Mouse (Mus musculus): ENCODE data around the gene Fam126b. TPM values are rescaled to one million over a fixed set of nuclear protein-coding genes. Genes with fewer than 3 reads are reported as not detected.
A peak's percentile ranks its signal among the peaks of the same experiment; 100 is the strongest.

The Fam126b gene
- polyA plus RNA-seq, 1 experiment from 2014 or later: 7.5 TPM

GRCm38 (mm10) chr1:58603738-58604137 lies 17.6 kb upstream of the Fam126b start:
- TF ChIP-seq CTCF (IDR thresholded peaks at IDR 0.05; ENCODE audit: low read depth): no peak
- peak; percentile 24 for DNase-seq (ENCODE audit: low spot score)
- H3K4me3 ChIP-seq (replicated peaks; ENCODE audit: low read depth, low read length): no peak overlapping the region
- H3K4me2 ChIP-seq (ENCODE audit: low read length): no peak overlapping the region
- 59% methylated on average over 4 of the region's 4 CpGs for WGBS
- no peak overlapping the region for H3K27ac ChIP-seq
- no peaks in the 10 kb centered on the region for H3K4me1 ChIP-seq (replicated peaks; ENCODE audit: insufficient read depth, low read length)
- H3K36me3 ChIP-seq (ENCODE audit: insufficient read depth, low read length): no peaks in the 10 kb centered on the region
- H3K9me3 ChIP-seq (replicated peaks; ENCODE audit: low read length): no peaks in the 10 kb centered on the region
- H3K27me3 ChIP-seq (ENCODE audit: insufficient read depth, low read length): no peaks in the 10 kb centered on the region
- no peak for ATAC-seq (replicated peaks; ENCODE audit: low FRiP score, low read depth)
- H3K9ac ChIP-seq (ENCODE audit: low read depth, low read length): no peak overlapping the region

DNA sequence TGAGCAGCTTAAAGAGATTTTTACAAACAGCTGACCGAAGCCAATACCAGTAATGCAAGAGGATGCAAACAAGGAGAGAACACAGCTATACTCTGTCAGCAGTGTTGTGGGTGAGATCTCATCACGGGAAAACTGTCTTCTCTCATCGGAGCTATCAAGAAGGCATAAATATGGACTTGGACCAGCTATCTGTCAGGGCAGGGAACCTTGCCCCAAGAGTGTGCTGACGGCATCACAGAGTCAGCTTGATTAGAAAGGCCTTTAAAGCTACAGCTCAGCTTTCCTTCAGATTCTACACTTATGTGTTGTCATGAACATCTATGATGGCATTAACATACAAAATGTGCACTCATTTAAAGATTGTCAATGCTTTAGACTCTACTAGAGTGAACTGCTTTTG lies 16.6 kb upstream of the Fam126b start:
- Histone ChIP-seq H3K9ac (ENCODE audit: low read depth, low read length) (no peak overlapping the region), H3K4me2 (ENCODE audit: low read length) (no peak overlapping the region), H3K4me1 (replicated peaks; ENCODE audit: insufficient read depth, low read length) (no peaks in the 10 kb centered on the region), H3K27ac (no peak overlapping the region), H3K4me3 (replicated peaks; ENCODE audit: low read depth, low read length) (no peak overlapping the region), H3K27me3 (ENCODE audit: insufficient read depth, low read length) (no peaks in the 10 kb centered on the region), H3K9me3 (replicated peaks; ENCODE audit: low read length) (no peaks in the 10 kb centered on the region), H3K36me3 (ENCODE audit: insufficient read depth, low read length) (no peaks in the 10 kb centered on the region)
- DNase-seq (ENCODE audit: low spot score): no peak
- ATAC-seq (replicated peaks; ENCODE audit: low FRiP score, low read depth): no peak
- TF ChIP-seq CTCF (IDR thresholded peaks at IDR 0.05; ENCODE audit: low read depth): no peak
- 79% methylated on average over 4 of the region's 4 CpGs for WGBS

GRCm38 (mm10) chr1:58587491-58587890 lies 1.4 kb upstream of the Fam126b start:
- peak overlapping the region; percentile 91; the same call in 1 of the 2 replicates for H3K4me2 ChIP-seq (ENCODE audit: low read length)
- no peak for TF ChIP-seq CTCF (IDR thresholded peaks at IDR 0.05; ENCODE audit: low read depth)
- peaks cover 3% of the 10 kb centered on the region; the same call in 1 of the 2 replicates for H3K36me3 ChIP-seq (ENCODE audit: insufficient read depth, low read length)
- DNase-seq (ENCODE audit: low spot score) (no peak), ATAC-seq (replicated peaks; ENCODE audit: low FRiP score, low read depth) (no peak)
- H3K9me3 ChIP-seq (replicated peaks; ENCODE audit: low read length): no peaks in the 10 kb centered on the region
- no peaks in the 10 kb centered on the region for H3K27me3 ChIP-seq (ENCODE audit: insufficient read depth, low read length)
- H3K4me1 ChIP-seq (replicated peaks; ENCODE audit: insufficient read depth, low read length): peaks cover 11% of the 10 kb centered on the region; the same call in 1 of the 2 replicates
- H3K4me3 ChIP-seq (replicated peaks; ENCODE audit: low read depth, low read length): 0 out of 2 replicates have a peak overlapping the region, but pooled peaks have one; percentile 53
- H3K9ac ChIP-seq (ENCODE audit: low read depth, low read length): no peak overlapping the region
- H3K27ac ChIP-seq: no peak overlapping the region
- WGBS: 72% methylated on average over 1 of the region's 1 CpGs

DNA sequence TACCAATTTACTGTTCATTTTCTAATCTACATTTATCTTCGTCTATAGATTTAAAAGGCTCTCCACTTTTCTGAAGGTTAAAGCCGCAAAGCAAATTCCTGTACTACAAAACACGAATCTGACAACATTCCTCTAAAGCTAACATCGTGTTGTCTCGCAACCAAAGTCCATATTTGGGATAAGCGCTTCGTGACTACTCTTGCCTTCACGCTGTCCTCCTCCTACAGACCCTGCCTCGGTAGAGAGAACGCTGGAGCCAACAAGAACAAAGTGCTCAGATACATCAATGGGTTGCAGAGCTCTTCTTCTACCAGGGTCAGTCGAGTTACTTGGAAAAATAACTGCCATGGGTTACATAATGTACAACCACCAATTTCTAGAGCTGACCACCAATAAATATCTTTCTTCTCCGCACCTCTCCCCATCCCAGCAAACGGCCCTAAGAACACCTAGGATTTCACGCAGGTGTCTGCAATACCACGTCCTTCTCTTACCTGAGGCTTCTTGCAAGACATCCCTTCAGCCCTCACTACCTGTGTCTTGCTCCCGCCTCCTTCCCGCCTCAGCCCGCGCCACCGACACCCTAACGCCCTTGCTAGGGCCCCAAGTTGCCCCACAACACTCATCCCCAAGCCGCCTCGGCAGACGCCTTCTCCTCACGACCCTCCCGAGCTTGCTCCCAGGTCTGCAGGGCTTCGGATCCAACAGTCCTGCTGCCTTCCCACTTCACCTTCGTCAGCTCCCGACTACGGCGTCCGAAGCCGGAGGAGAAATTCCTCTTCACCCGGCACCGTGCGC lies 551 bp downstream of the Fam126b start:
- H3K27ac ChIP-seq: peak overlapping the region; percentile 80; the same call in 1 of the 2 replicates
- ATAC-seq (replicated peaks; ENCODE audit: low FRiP score, low read depth): peak; percentile 76
- peaks cover 11% of the 10 kb centered on the region; the same call in 1 of the 2 replicates for H3K4me1 ChIP-seq (replicated peaks; ENCODE audit: insufficient read depth, low read length)
- DNase-seq (ENCODE audit: low spot score): peak; percentile 7
- TF ChIP-seq CTCF (IDR thresholded peaks at IDR 0.05; ENCODE audit: low read depth): no peak
- peak overlapping the region; percentile 86 for H3K9ac ChIP-seq (ENCODE audit: low read depth, low read length)
- no peaks in the 10 kb centered on the region for H3K27me3 ChIP-seq (ENCODE audit: insufficient read depth, low read length)
- H3K36me3 ChIP-seq (ENCODE audit: insufficient read depth, low read length): no peaks in the 10 kb centered on the region
- WGBS: 4% methylated on average over 35 of the region's 36 CpGs
- H3K4me2 ChIP-seq (ENCODE audit: low read length): peak overlapping the region; percentile 91
- peak overlapping the region; percentile 53 for H3K4me3 ChIP-seq (replicated peaks; ENCODE audit: low read depth, low read length)
- H3K9me3 ChIP-seq (replicated peaks; ENCODE audit: low read length): no peaks in the 10 kb centered on the region

GRCm38 (mm10) chr1:58584271-58584670 lies 1.9 kb downstream of the Fam126b start:
- DNase-seq (ENCODE audit: low spot score) (peak; percentile 33), ATAC-seq (replicated peaks; ENCODE audit: low FRiP score, low read depth) (no peak)
- no peak overlapping the region for H3K4me3 ChIP-seq (replicated peaks; ENCODE audit: low read depth, low read length)
- H3K4me1 ChIP-seq (replicated peaks; ENCODE audit: insufficient read depth, low read length): peaks cover 11% of the 10 kb centered on the region; the same call in 1 of the 2 replicates
- no peaks in the 10 kb centered on the region for H3K9me3 ChIP-seq (replicated peaks; ENCODE audit: low read length)
- H3K9ac ChIP-seq (ENCODE audit: low read depth, low read length): no peak overlapping the region
- H3K4me2 ChIP-seq (ENCODE audit: low read length): no peak overlapping the region
- H3K27ac ChIP-seq: no peak overlapping the region
- peak; percentile 54; the same call in 1 of the 2 replicates for TF ChIP-seq CTCF (IDR thresholded peaks at IDR 0.05; ENCODE audit: low read depth)
- WGBS: 70% methylated on average over 1 of the region's 1 CpGs
- H3K36me3 ChIP-seq (ENCODE audit: insufficient read depth, low read length): no peaks in the 10 kb centered on the region
- H3K27me3 ChIP-seq (ENCODE audit: insufficient read depth, low read length): no peaks in the 10 kb centered on the region

DNA sequence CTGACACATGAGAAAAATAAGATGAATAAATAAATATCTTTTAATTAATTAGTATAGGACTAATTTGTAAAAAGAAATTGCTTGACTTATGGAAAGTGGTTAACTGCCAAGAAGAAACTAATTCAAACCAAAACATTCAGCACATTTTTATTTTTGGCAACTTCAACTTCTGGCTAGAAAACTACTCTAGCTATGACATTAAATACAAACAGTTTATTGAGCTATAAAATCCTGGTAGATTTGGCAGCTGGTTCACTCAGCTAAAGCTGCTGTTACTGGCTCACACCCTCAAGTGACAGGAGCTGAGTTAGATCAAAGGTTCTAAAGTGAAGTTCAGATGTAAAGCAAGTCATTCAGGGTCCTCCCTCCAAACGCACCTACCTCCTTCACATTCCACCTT lies 3.5 kb downstream of the Fam126b start:
- ATAC-seq (replicated peaks; ENCODE audit: low FRiP score, low read depth): no peak
- H3K9me3 ChIP-seq (replicated peaks; ENCODE audit: low read length): no peaks in the 10 kb centered on the region
- H3K27ac ChIP-seq: no peak overlapping the region
- no peaks in the 10 kb centered on the region for H3K27me3 ChIP-seq (ENCODE audit: insufficient read depth, low read length)
- no peaks in the 10 kb centered on the region for H3K36me3 ChIP-seq (ENCODE audit: insufficient read depth, low read length)
- no peak overlapping the region for H3K4me2 ChIP-seq (ENCODE audit: low read length)
- peaks cover 11% of the 10 kb centered on the region; the same call in 1 of the 2 replicates for H3K4me1 ChIP-seq (replicated peaks; ENCODE audit: insufficient read depth, low read length)
- TF ChIP-seq CTCF (IDR thresholded peaks at IDR 0.05; ENCODE audit: low read depth): no peak
- DNase-seq (ENCODE audit: low spot score): no peak
- WGBS: 53% methylated on average over 1 of the region's 1 CpGs
- no peak overlapping the region for H3K4me3 ChIP-seq (replicated peaks; ENCODE audit: low read depth, low read length)
- no peak overlapping the region for H3K9ac ChIP-seq (ENCODE audit: low read depth, low read length)
